Mouse (Mus musculus) midbrain, embryonic 10.5 days (tissue): ENCODE measurements around the gene Ccdc3. TPM values are rescaled to one million over a fixed set of nuclear protein-coding genes. Genes with fewer than 3 reads are reported as not detected.

Source experiments
- DNase-seq: peaks from one replicate; pipeline ENCODE4 v3.0.0-alpha.2; 2017; ENCODE audit warnings: low spot score
- H3K27ac ChIP-seq: fragments of 300-500 bp; sonication (generic); replicated peaks from 2 replicates; pipeline ENCODE4 v1.5.1; 2016; ENCODE audit warnings: mild to moderate bottlenecking
- H3K27me3 ChIP-seq: fragments of 300-500 bp; sonication (generic); 2 replicates; pipeline ENCODE4 v1.6.1; 2016; ENCODE audit warnings: low read depth, mild to moderate bottlenecking; ENCODE audit not compliant: poor library complexity, severe bottlenecking
- H3K36me3 ChIP-seq: fragments of 300-500 bp; sonication (generic); 2 replicates; pipeline ENCODE4 v1.6.1; 2016; ENCODE audit warnings: mild to moderate bottlenecking, moderate library complexity
- H3K4me1 ChIP-seq: fragments of 300-500 bp; sonication (generic); 2 replicates; pipeline ENCODE4 v1.6.1; 2016
- H3K4me3 ChIP-seq: fragments of 300-500 bp; sonication (generic); 2 replicates; pipeline ENCODE4 v1.5.1; 2016; ENCODE audit warnings: mild to moderate bottlenecking, moderate library complexity
- H3K9me3 ChIP-seq: fragments of 300-500 bp; sonication (generic); replicated peaks from 2 replicates; pipeline ENCODE4 v1.6.1; 2016; ENCODE audit warnings: mild to moderate bottlenecking
- WGBS: fragments of 180-500 bp; shearing (Covaris S2); methylation state at CpG from one replicate; pipeline ENCODE4 v1.1.7; 2016; 5-methylcytosine and 5-hydroxymethylcytosine counted together
- polyA plus RNA-seq: library from polyadenylated mRNA; unstranded; fragments of >200 nt; fragmentation: Nextera tagmentation; extraction: Ambion mirVana; gene quantifications from 2 replicates; pipeline ENCODE4 v1.2.1, GENCODE M21; 2016

Ccdc3 gene
- polyA plus RNA-seq, 1 experiment from 2014 or later: 3.6 TPM

DNA sequence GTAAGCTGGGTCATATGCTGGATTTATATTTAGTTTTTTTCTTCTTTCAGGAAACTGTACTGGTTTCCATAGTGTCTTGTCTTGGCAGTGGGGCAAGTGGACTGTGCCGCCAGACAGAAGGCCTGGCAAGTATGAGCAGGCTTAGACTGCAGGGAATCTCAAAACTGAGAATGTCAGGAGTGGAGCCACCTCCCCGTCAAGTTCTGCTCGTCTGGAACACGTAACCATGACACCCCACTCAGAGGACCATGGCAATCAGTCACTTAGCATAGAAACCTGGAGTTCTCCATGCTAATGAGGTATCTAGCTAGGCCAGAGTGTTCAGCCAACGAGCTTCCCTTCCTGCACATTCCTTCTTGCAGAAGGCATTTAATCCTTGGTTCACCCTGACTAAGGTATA lies 10.2 kb upstream of the Ccdc3 start:
- Histone ChIP-seq H3K4me1 (peaks cover 16% of the 10 kb centered on the region), H3K27me3 (no peaks in the 10 kb centered on the region), H3K9me3 (no peaks in the 10 kb centered on the region), H3K27ac (no peak overlapping the region), H3K4me3 (no peak overlapping the region), H3K36me3 (no peaks in the 10 kb centered on the region)
- DNase-seq: no peak
- 83% methylated on average over 5 of the region's 5 CpGs for WGBS

GRCm38 (mm10) chr2:5129099-5129498 lies 8.5 kb upstream of the Ccdc3 start:
- no peaks in the 10 kb centered on the region for H3K9me3 ChIP-seq
- no peak overlapping the region for H3K4me3 ChIP-seq
- DNase-seq: no peak
- WGBS: 57% methylated on average over 3 of the region's 3 CpGs
- H3K36me3 ChIP-seq: no peaks in the 10 kb centered on the region
- 0 out of 2 replicates have a peak, but pooled peaks cover 3% of the 10 kb centered on the region for H3K27me3 ChIP-seq
- no peak overlapping the region for H3K27ac ChIP-seq
- H3K4me1 ChIP-seq: peaks cover 16% of the 10 kb centered on the region

GRCm38 (mm10) chr2:5132046-5132445 lies 5.5 kb upstream of the Ccdc3 start:
- H3K4me1 ChIP-seq: peaks cover 5% of the 10 kb centered on the region; the same call in 1 of the 2 replicates
- H3K36me3 ChIP-seq: no peaks in the 10 kb centered on the region
- no peaks in the 10 kb centered on the region for H3K9me3 ChIP-seq
- H3K4me3 ChIP-seq: no peak overlapping the region
- DNase-seq: no peak
- 86% methylated on average over 4 of the region's 4 CpGs for WGBS
- peaks cover 27% of the 10 kb centered on the region for H3K27me3 ChIP-seq
- no peak overlapping the region for H3K27ac ChIP-seq

- Histone ChIP-seq H3K4me3 (no peak overlapping the region), H3K36me3 (no peaks in the 10 kb centered on the region), H3K9me3 (no peaks in the 10 kb centered on the region), H3K27ac (no peak overlapping the region), H3K4me1 (peaks cover 19% of the 10 kb centered on the region), H3K27me3 (peaks cover 58% of the 10 kb centered on the region)
- 91% methylated on average over 5 of the region's 5 CpGs for WGBS
- DNase-seq: no peak
Measured at GRCm38 (mm10) chr2:5134959-5135743, 2.4 kb upstream of the Ccdc3 start.

- no peaks in the 10 kb centered on the region for H3K9me3 ChIP-seq
- WGBS: 44% methylated on average over 4 of the region's 4 CpGs
- no peak for DNase-seq
- peaks cover 62% of the 10 kb centered on the region for H3K27me3 ChIP-seq
- no peak overlapping the region for H3K27ac ChIP-seq
- no peak overlapping the region for H3K4me3 ChIP-seq
- no peaks in the 10 kb centered on the region for H3K36me3 ChIP-seq
- peaks cover 19% of the 10 kb centered on the region for H3K4me1 ChIP-seq
Measured at GRCm38 (mm10) chr2:5139961-5140360, 2.4 kb downstream of the Ccdc3 start.

DNA sequence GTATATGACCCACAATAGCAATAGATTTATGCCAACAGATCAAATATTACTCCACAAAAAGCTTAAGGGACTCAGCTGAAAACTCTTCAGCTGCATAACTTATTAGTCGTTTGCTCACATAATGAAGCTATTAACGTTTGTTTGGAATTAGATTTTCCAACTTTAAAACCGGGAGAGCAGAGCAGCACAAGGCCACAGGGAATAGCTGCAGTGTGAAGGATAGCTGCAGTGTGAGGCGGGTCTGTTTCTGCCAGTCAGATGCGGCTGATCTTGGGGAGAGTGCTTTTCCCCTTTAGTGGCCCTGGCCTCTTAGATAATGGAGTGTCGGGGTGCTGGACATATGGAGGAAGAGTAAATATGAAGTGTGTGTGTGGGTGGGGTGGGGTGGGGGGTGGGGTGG lies 6.9 kb downstream of the Ccdc3 start:
- H3K9me3 ChIP-seq: no peaks in the 10 kb centered on the region
- WGBS: 77% methylated on average over 6 of the region's 6 CpGs
- H3K27ac ChIP-seq: no peak overlapping the region
- peaks cover 18% of the 10 kb centered on the region for H3K27me3 ChIP-seq
- H3K36me3 ChIP-seq: no peaks in the 10 kb centered on the region
- H3K4me1 ChIP-seq: 0 out of 2 replicates have a peak, but pooled peaks cover 3% of the 10 kb centered on the region
- no peak overlapping the region for H3K4me3 ChIP-seq
- no peak for DNase-seq

GRCm38 (mm10) chr2:5147907-5148306 lies 10.3 kb downstream of the Ccdc3 start:
- no peak overlapping the region for H3K27ac ChIP-seq
- no peaks in the 10 kb centered on the region for H3K9me3 ChIP-seq
- no peak for DNase-seq
- no peak overlapping the region for H3K4me3 ChIP-seq
- WGBS: 95% methylated on average over 2 of the region's 2 CpGs
- H3K36me3 ChIP-seq: no peaks in the 10 kb centered on the region
- no peaks in the 10 kb centered on the region for H3K4me1 ChIP-seq
- H3K27me3 ChIP-seq: no peaks in the 10 kb centered on the region

GRCm38 (mm10) chr2:5154711-5155110 lies 17.1 kb downstream of the Ccdc3 start:
- Histone ChIP-seq H3K36me3 (no peaks in the 10 kb centered on the region), H3K4me3 (no peak overlapping the region), H3K4me1 (no peaks in the 10 kb centered on the region), H3K27me3 (no peaks in the 10 kb centered on the region), H3K27ac (no peak overlapping the region), H3K9me3 (no peaks in the 10 kb centered on the region)
- 84% methylated on average over 5 of the region's 5 CpGs for WGBS
- DNase-seq: no peak

DNA sequence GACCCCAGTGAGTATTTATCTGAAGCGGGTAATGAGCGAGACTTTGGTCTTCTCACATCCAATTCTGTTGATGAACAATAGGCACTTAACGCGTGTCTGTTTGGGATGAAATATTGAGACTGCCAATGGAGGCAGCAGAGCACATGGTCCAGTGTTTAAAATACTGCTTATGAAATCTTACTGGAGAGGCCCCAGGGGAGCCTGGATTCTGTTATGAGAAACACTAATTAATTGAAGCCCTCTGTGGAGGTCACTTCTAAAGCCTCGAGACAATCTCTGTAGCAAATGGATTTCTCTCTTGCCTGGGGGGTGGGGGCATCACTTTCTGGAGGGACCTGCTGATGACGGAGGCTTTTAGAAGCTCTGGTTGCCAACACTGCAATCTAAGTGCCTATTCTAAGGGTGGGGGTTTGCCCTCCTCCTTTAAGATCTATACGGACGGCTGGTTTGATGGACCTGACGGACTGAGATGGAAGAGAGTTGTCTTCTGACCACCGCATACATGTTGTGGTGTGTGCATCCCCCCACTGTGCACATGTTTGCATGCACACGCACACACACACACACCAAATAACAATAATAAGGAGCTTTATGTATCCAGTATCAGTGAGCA lies 22.8 kb downstream of the Ccdc3 start:
- Histone ChIP-seq H3K27me3 (no peaks in the 10 kb centered on the region), H3K27ac (no peak overlapping the region), H3K4me3 (no peak overlapping the region), H3K9me3 (no peaks in the 10 kb centered on the region), H3K36me3 (no peaks in the 10 kb centered on the region), H3K4me1 (no peaks in the 10 kb centered on the region; the same call in 1 of the 2 replicates)
- WGBS: 91% methylated on average over 11 of the region's 11 CpGs
- no peak for DNase-seq

DNA sequence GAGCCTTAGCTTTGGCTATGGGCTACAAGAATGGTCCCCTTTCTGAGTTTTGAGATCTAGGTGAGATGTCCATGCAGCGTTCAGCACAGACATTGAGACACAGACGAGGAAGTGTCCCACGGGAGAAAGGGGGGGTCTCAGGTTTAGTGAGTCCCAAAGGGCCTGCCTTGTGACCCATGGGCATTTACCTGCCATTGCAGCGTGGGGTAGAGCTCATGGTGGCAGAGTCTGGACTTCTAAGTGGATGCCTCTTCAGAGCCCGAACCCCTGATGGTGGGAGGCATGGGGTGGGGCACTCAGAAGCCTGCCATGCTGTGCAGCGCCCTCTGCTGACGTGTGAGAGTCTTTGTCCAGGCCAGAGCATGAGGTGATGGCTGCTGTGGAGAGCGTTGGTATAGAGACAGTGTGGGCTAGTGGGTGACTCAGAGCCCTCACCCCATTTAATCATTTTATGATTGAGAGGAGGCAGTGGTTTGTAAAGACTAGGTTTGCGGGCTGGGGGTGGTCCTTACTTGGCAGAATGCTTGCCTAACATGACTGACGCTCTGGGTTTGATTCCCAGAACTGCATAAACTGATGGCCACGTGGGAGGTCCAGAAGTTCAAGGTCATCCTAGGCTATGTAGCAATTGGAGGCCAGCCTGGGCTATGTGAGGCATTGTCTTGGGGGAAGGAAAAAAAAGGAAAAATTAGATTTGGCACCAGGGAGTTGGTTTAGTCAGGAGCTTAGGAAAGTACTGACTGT lies 23.6 kb downstream of the Ccdc3 start:
- H3K27me3 ChIP-seq: no peaks in the 10 kb centered on the region
- H3K9me3 ChIP-seq: no peaks in the 10 kb centered on the region
- 70% methylated on average over 11 of the region's 11 CpGs for WGBS
- H3K4me3 ChIP-seq: no peak overlapping the region
- no peaks in the 10 kb centered on the region for H3K36me3 ChIP-seq
- no peaks in the 10 kb centered on the region; the same call in 1 of the 2 replicates for H3K4me1 ChIP-seq
- no peak for DNase-seq
- H3K27ac ChIP-seq: no peak overlapping the region

- no peak for DNase-seq
- 82% methylated on average over 3 of the region's 3 CpGs for WGBS
- Histone ChIP-seq H3K9me3 (no peaks in the 10 kb centered on the region), H3K27me3 (no peaks in the 10 kb centered on the region), H3K36me3 (no peaks in the 10 kb centered on the region), H3K4me3 (no peak overlapping the region), H3K27ac (no peak overlapping the region), H3K4me1 (no peaks in the 10 kb centered on the region; the same call in 1 of the 2 replicates)
Measured at GRCm38 (mm10) chr2:5161908-5162674, 24.5 kb downstream of the Ccdc3 start.

- H3K9me3 ChIP-seq: no peaks in the 10 kb centered on the region
- H3K4me1 ChIP-seq: no peaks in the 10 kb centered on the region; the same call in 1 of the 2 replicates
- 60% methylated on average over 5 of the region's 5 CpGs for WGBS
- no peaks in the 10 kb centered on the region for H3K36me3 ChIP-seq
- H3K4me3 ChIP-seq: no peak overlapping the region
- H3K27me3 ChIP-seq: no peaks in the 10 kb centered on the region
- DNase-seq: no peak
- H3K27ac ChIP-seq: no peak overlapping the region
Measured at GRCm38 (mm10) chr2:5162756-5163155, 25.2 kb downstream of the Ccdc3 start.
